Mouse (Mus musculus) midbrain, embryonic 11.5 days (tissue): ENCODE measurements around the gene Phf21a. TPM values are rescaled to one million over a fixed set of nuclear protein-coding genes. Genes with fewer than 3 reads are reported as not detected.

Source experiments
- ATAC-seq: fragments of 200-750 bp; cut with Nextera tagmentation; 2 replicates; pipeline ENCODE4 v1.8.0; 2017; ENCODE audit warnings: moderate TSS enrichment, moderate library complexity; ENCODE audit not compliant: low FRiP score
- DNase-seq: peaks from one replicate; pipeline ENCODE4 v3.0.0; 2015; ENCODE audit warnings: low spot score; ENCODE audit errors: missing footprints
- H3K27ac ChIP-seq: fragments of 300-500 bp; sonication (generic); 2 replicates; pipeline ENCODE4 v1.5.1; 2014; ENCODE audit warnings: low read depth, low read length
- H3K27me3 ChIP-seq: fragments of 300-500 bp; sonication (generic); 2 replicates; pipeline ENCODE4 v1.6.1; 2014; ENCODE audit warnings: mild to moderate bottlenecking, low read length, moderate library complexity, mixed read lengths; ENCODE audit not compliant: control insufficient read depth, insufficient read depth
- H3K36me3 ChIP-seq: fragments of 300-500 bp; sonication (generic); 2 replicates; pipeline ENCODE4 v1.6.1; 2014; ENCODE audit warnings: mild to moderate bottlenecking, low read length, moderate library complexity, mixed read lengths; ENCODE audit not compliant: control insufficient read depth, insufficient read depth
- H3K4me1 ChIP-seq: fragments of 300-500 bp; sonication (generic); 2 replicates; pipeline ENCODE4 v1.6.1; 2014; ENCODE audit warnings: low read length; ENCODE audit not compliant: control insufficient read depth, insufficient read depth
- H3K4me2 ChIP-seq: fragments of 300-500 bp; sonication (generic); 2 replicates; pipeline ENCODE4 v1.6.1; 2014; ENCODE audit warnings: mild to moderate bottlenecking, moderate library complexity
- H3K4me3 ChIP-seq: fragments of 300-500 bp; sonication (generic); 2 replicates; pipeline ENCODE4 v1.5.1; 2014; ENCODE audit warnings: low read depth, low read length
- H3K9ac ChIP-seq: fragments of 300-500 bp; sonication (generic); 2 replicates; pipeline ENCODE4 v1.6.1; 2014; ENCODE audit warnings: low read length
- H3K9me3 ChIP-seq: fragments of 300-500 bp; sonication (generic); 2 replicates; pipeline ENCODE4 v1.6.1; 2016; ENCODE audit warnings: low read length; ENCODE audit not compliant: control insufficient read depth
- WGBS: fragments of 180-500 bp; shearing (Covaris S2); extraction: QIAGEN DNeasy Blood & Tissue Kit; methylation state at CpG from one replicate; pipeline ENCODE4 v1.1.7; 2014; 5-methylcytosine and 5-hydroxymethylcytosine counted together
- microRNA counts: library from miRNA; unstranded; fragments of <30 nt; microRNA quantifications from one replicate; lab custom pipeline; 2015
- microRNA-seq: library from miRNA; unstranded; fragments of <30 nt; microRNA quantifications from one replicate; pipeline ENCODE4, GENCODE M21; 2017
- polyA plus RNA-seq: library from polyadenylated mRNA; unstranded; fragments of >200 nt; fragmentation: Nextera tagmentation; extraction: Ambion mirVana; gene quantifications from 2 replicates; pipeline ENCODE4 v1.2.1, GENCODE M21; 2014

Gene Phf21a
- polyA plus RNA-seq, 1 experiment from 2014 or later, result 34.4 TPM

DNA sequence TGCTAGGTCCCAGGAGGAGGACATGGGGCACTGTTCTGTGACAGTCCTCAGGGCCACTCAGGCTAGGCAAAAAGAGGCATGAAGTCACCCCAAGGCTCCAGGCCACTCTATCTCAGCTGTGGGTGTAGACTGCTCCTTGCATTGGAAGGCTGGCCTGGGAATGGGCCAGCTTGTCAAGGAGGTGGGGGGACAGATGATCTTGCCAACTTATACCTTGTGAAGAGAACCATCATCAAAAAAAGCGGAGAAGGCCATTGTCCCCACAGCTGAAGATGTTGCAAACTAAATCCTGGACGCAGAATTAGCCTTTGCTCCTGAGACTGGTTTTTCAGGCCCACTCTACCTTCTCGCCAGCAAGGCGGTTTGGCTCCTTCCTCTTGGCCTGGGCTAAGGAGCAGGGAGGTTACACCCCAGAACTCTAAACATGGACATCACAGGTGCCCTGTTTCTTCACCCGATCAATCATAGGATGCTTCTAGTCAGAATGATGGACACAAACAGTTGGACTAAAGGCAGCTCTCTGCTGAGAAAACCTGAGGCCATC, 310.9 kb downstream of the Phf21a start:
- ATAC-seq, result no peak
- Histone ChIP-seq H3K27ac (no peak overlapping the region), H3K4me2 (no peak overlapping the region), H3K9me3 (no peaks in the 10 kb centered on the region), H3K9ac (no peak overlapping the region), H3K27me3 (no peaks in the 10 kb centered on the region), H3K4me1 (peaks cover 11% of the 10 kb centered on the region), H3K4me3 (no peak overlapping the region), H3K36me3 (peaks cover 1% of the 10 kb centered on the region; the same call in 1 of the 2 replicates)
- DNase-seq, result no peak
- 92% methylated on average over 5 of the region's 5 CpGs for WGBS

DNA sequence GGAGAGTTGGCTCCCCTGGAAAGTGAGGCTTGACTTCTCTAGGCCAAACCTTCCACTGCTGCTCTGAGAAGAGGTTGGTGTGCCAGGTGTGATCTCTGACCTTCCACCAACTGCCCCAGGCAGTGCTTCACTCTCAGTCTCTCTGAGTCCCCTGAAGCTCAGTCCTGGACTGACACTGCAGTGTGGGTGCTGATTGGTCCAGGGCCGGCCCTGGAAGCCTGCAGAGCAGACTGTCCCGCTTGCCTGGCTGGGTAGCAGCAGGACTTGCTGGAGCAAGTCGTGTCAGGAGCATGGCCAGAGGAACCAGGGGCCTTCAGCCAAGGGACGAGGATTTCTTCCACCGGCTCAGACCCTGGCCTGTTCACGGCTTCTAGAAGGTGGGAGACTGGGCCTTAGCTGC, 311.8 kb downstream of the Phf21a start:
- Histone ChIP-seq H3K4me2 (no peak overlapping the region), H3K4me3 (no peak overlapping the region), H3K27me3 (no peaks in the 10 kb centered on the region), H3K4me1 (peaks cover 9% of the 10 kb centered on the region), H3K27ac (no peak overlapping the region), H3K9ac (no peak overlapping the region), H3K9me3 (no peaks in the 10 kb centered on the region), H3K36me3 (peaks cover 4% of the 10 kb centered on the region; the same call in 1 of the 2 replicates)
- no peak for ATAC-seq
- DNase-seq, result no peak
- 86% methylated on average over 6 of the region's 6 CpGs for WGBS

DNA sequence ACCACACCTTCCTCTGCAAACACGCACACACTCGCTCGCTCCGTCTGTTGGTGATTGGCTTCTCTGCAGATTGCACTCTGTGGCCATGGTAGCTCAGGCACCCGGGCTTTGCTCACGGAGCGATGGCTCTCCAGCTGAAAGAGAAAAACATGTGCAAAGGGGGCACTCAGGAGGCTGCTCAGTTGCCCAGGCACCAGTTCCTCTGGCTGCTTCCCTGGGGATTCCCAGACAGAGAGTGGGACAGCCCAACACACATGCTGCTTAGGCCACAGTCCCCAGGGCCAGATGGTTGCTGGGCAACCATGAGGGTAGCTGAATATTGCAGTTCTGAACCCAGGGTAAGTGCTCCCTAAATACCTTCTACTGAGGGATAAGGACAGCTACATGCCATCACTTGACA, 312.8 kb downstream of the Phf21a start:
- 86% methylated on average over 7 of the region's 7 CpGs for WGBS
- H3K9me3 ChIP-seq, result no peaks in the 10 kb centered on the region
- no peak overlapping the region for H3K4me3 ChIP-seq
- ATAC-seq, result no peak
- 0 out of 2 replicates have a peak overlapping the region, but pooled peaks have one; percentile 9 for H3K27ac ChIP-seq
- no peak overlapping the region for H3K4me2 ChIP-seq
- H3K36me3 ChIP-seq, result peaks cover 10% of the 10 kb centered on the region
- H3K27me3 ChIP-seq, result no peaks in the 10 kb centered on the region
- H3K4me1 ChIP-seq, result peaks cover 6% of the 10 kb centered on the region
- no peak for DNase-seq
- peak overlapping the region; percentile 12 for H3K9ac ChIP-seq

DNA sequence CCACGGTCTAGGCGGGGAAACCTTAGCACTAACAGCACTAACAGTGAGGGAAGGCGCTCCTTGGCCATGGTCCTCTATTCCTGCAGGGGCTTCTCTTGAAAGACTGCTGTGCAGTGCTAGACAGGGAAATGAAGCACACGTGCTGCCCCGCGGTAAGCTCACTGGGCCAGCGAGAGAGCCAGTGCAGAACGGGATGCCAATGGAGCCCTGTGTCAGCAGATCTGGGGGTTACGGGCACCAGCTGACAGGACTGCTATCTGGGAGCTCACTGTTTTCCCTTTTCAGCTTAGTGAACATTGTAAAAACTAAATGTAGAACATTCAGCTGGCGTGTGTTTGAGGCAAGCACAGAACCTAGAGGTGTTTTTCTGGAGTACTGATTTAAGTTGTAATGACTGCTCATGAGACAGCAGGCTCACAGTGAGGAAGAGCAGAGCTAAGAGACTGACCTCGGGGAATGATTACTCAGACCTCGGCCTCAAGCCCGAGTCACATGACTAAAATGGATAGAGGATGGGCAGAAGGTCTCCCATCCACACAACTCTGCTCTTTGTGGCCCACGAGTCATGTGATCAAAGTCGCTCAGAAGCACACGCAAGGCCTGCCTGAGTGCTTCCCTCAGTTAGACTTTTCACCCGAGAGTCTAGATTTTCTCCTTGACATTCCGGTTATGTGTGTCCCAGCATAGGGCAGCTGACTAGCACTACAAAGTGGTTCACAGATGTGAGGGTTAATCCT, 315.6 kb downstream of the Phf21a start:
- DNase-seq, result no peak
- Histone ChIP-seq H3K4me3 (no peak overlapping the region), H3K9ac (no peak overlapping the region), H3K36me3 (peaks cover 28% of the 10 kb centered on the region), H3K27ac (no peak overlapping the region), H3K4me1 (peaks cover 3% of the 10 kb centered on the region), H3K4me2 (no peak overlapping the region), H3K27me3 (no peaks in the 10 kb centered on the region), H3K9me3 (no peaks in the 10 kb centered on the region)
- ATAC-seq, result no peak
- WGBS, result 93% methylated on average over 18 of the region's 18 CpGs

DNA sequence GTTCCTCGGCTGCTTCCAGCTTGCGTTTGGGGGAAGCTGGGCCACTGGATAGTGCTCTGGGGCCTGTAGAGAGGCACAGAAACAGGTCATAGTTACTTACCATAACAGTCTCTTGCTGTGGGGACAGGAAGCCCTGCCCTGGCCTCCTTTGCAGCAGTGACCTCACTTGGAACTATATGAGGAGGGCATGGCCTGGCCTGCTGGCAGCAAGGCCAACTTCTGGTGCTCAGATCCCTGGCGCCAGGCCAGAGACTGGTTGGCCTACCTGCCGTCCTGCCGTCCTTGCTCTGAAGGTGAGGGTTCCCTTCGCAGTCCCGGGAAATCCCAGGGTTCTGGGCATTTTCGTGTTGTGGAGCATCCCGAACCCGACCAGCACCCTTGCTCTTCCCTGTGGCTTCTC, 318.8 kb downstream of the Phf21a start:
- no peak for ATAC-seq
- peaks cover 30% of the 10 kb centered on the region for H3K36me3 ChIP-seq
- H3K4me1 ChIP-seq, result no peaks in the 10 kb centered on the region; the same call in 1 of the 2 replicates
- no peak overlapping the region for H3K4me3 ChIP-seq
- no peak overlapping the region for H3K27ac ChIP-seq
- DNase-seq, result no peak
- H3K4me2 ChIP-seq, result no peak overlapping the region
- H3K9me3 ChIP-seq, result no peaks in the 10 kb centered on the region
- H3K27me3 ChIP-seq, result no peaks in the 10 kb centered on the region
- 91% methylated on average over 10 of the region's 10 CpGs for WGBS
- H3K9ac ChIP-seq, result no peak overlapping the region

MicroRNAs within 50 kb of the gene (microRNA counts, 519-probe panel; counts per million panel counts)
- 4,801 counts per million, percentile 47 among the panel's probes with 10 or more counts for microRNA mmu-miR-1955 (lab: Ali Mortazavi, UCI)

Small RNA genes within 50 kb of the gene (microRNA-seq; reads per million reads assigned to microRNA genes)
- gene Mir1955 (87.4 reads per million, percentile 51 among the genes with 10 or more reads in this experiment), gene Mir7000 (1.7 reads per million)

Other genes with a start within 250 kb of the Phf21a start
- gene Chrm4, start 165.9 kb upstream of the Phf21a start, polyA plus RNA-seq, result 0.26 and 0.37 TPM in 2 replicates
- 926 and 968 TPM in 2 replicates for gene Mdk, start 160.8 kb upstream of the Phf21a start, polyA plus RNA-seq
- 0.25 TPM in 1 of 2 replicates, not detected in the other for gene Gm9821, start 147.4 kb upstream of the Phf21a start, polyA plus RNA-seq
- 19.2 and 23.7 TPM in 2 replicates for gene Dgkz, start 117.3 kb upstream of the Phf21a start, polyA plus RNA-seq
- 2.0 and 2.1 TPM in 2 replicates for gene Creb3l1, start 68.6 kb upstream of the Phf21a start, polyA plus RNA-seq